Mouse (Mus musculus) cerebral cortex, adult 2 months (tissue): ENCODE measurements around the gene Smr2.

ENCODE experiments used
- WGBS: fragments of 180-500 bp; shearing (Covaris S2); methylation state at CpG from one replicate; pipeline ENCODE4 v1.1.7; 2018; 5-methylcytosine and 5-hydroxymethylcytosine counted together

The Smr2 gene

GRCm38 (mm10) chr5:88086256-88086655 lies at the start of gene Smr2:
Gene Smr2 (plus strand): TSS chr5:88086556.

GRCm38 (mm10) chr5:88111430-88111829 lies 25.1 kb downstream of the Smr2 start, which contains the start of gene Gm11116:
Gene Gm11116 (minus strand): TSS chr5:88111530.
- WGBS: 72% methylated on average over 1 of the region's 1 CpGs

GRCm38 (mm10) chr5:88153999-88154398 lies 67.6 kb downstream of the Smr2 start, which contains the start of gene Gm11115:
Gene Gm11115 (minus strand): TSS chr5:88154099.

